Mouse (Mus musculus): ENCODE results near the gene Map2. TPM values are rescaled to one million over a fixed set of nuclear protein-coding genes. Genes with fewer than 3 reads are reported as not detected.

Map2 gene
- polyA plus RNA-seq, 1 experiment, result 2.4 TPM

GRCm38 (mm10) chr1:66386751-66387452 is 211.8 kb downstream of the Map2 start:
- H3K4me3 ChIP-seq, result no peak overlapping the region
- no peak for TF ChIP-seq REST (IDR thresholded peaks at IDR 0.05; ENCODE audit: insufficient read depth, insufficient read length)
- TF ChIP-seq POLR2AphosphoS2 (IDR thresholded peaks at IDR 0.05; ENCODE audit: insufficient read length, low read depth), result no peak
- no peak for TF ChIP-seq MYOG (IDR thresholded peaks at IDR 0.05; ENCODE audit: control insufficient read depth in 1 of 3, insufficient read depth in 1 of 3, insufficient read length in 2 of 3, low read depth in 2 of 3)
- no peak overlapping the region for H3K4me2 ChIP-seq (ENCODE audit: low read depth)
- no peaks in the 10 kb centered on the region for H3K27me3 ChIP-seq (ENCODE audit: control insufficient read depth, insufficient read depth, insufficient read length)
- H3K79me2 ChIP-seq (ENCODE audit: control insufficient read depth, insufficient read depth), result no peaks in the 10 kb centered on the region
- H3ac ChIP-seq (ENCODE audit: control insufficient read depth, insufficient read length), result no peak overlapping the region
- H3K36me3 ChIP-seq (ENCODE audit: control insufficient read depth, insufficient read depth), result no peaks in the 10 kb centered on the region

- H3K27me3 ChIP-seq (ENCODE audit: control insufficient read depth, insufficient read depth, insufficient read length), result no peaks in the 10 kb centered on the region
- H3K79me2 ChIP-seq (ENCODE audit: control insufficient read depth, insufficient read depth), result no peaks in the 10 kb centered on the region
- no peak overlapping the region for H3ac ChIP-seq (ENCODE audit: control insufficient read depth, insufficient read length)
- TF ChIP-seq TCF3 (IDR thresholded peaks at IDR 0.05; ENCODE audit: insufficient read length, low read depth) (no peak), TCF12 (IDR thresholded peaks at IDR 0.05; ENCODE audit: insufficient read depth, poor library complexity, severe bottlenecking) (no peak)
- H3K4me2 ChIP-seq (ENCODE audit: low read depth), result peak overlapping the region; percentile 18
- no peak overlapping the region for H3K4me3 ChIP-seq
- H3K36me3 ChIP-seq (ENCODE audit: control insufficient read depth, insufficient read depth), result no peaks in the 10 kb centered on the region
Measured at GRCm38 (mm10) chr1:66388561-66388960, 213.5 kb downstream of the Map2 start.

GRCm38 (mm10) chr1:66394944-66395637 is 220.0 kb downstream of the Map2 start:
- H3ac ChIP-seq (ENCODE audit: control insufficient read depth, insufficient read length), result no peak overlapping the region
- TF ChIP-seq REST (IDR thresholded peaks at IDR 0.05; ENCODE audit: insufficient read depth, insufficient read length) (no peak), CEBPB (IDR thresholded peaks at IDR 0.05; ENCODE audit: insufficient read depth, poor library complexity, severe bottlenecking) (no peak), MYOD1 (IDR thresholded peaks at IDR 0.05; ENCODE audit: control insufficient read depth in 1 of 3, insufficient read length in 2 of 3, low read depth in 2 of 3) (no peak), USF1 (IDR thresholded peaks at IDR 0.05; ENCODE audit: low read depth) (no peak), SRF (IDR thresholded peaks at IDR 0.05; ENCODE audit: control insufficient read depth, insufficient read length, low read depth) (no peak), E2F4 (IDR thresholded peaks at IDR 0.05; ENCODE audit: insufficient read depth) (no peak), POLR2AphosphoS2 (IDR thresholded peaks at IDR 0.05; ENCODE audit: insufficient read length, low read depth) (no peak), MYOG (IDR thresholded peaks at IDR 0.05; ENCODE audit: control insufficient read depth in 1 of 3, insufficient read depth in 1 of 3, insufficient read length in 2 of 3, low read depth in 2 of 3) (no peak), MAX (IDR thresholded peaks at IDR 0.05; ENCODE audit: low read depth) (no peak), TCF3 (IDR thresholded peaks at IDR 0.05; ENCODE audit: insufficient read length, low read depth) (no peak), TCF12 (IDR thresholded peaks at IDR 0.05; ENCODE audit: insufficient read depth, poor library complexity, severe bottlenecking) (no peak), POLR2A (IDR thresholded peaks at IDR 0.05; ENCODE audit: insufficient read length, low read depth) (no peak)
- no peak overlapping the region for H3K4me3 ChIP-seq
- H3K79me2 ChIP-seq (ENCODE audit: control insufficient read depth, insufficient read depth), result no peaks in the 10 kb centered on the region
- no peaks in the 10 kb centered on the region for H3K36me3 ChIP-seq (ENCODE audit: control insufficient read depth, insufficient read depth)
- no peaks in the 10 kb centered on the region for H3K27me3 ChIP-seq (ENCODE audit: control insufficient read depth, insufficient read depth, insufficient read length)
- no peak overlapping the region for H3K4me2 ChIP-seq (ENCODE audit: low read depth)

- H3K36me3 ChIP-seq (ENCODE audit: control insufficient read depth, insufficient read depth), result no peaks in the 10 kb centered on the region
- no peak overlapping the region for H3K4me2 ChIP-seq (ENCODE audit: low read depth)
- TF ChIP-seq E2F4 (IDR thresholded peaks at IDR 0.05; ENCODE audit: insufficient read depth), result no peak
- no peak for TF ChIP-seq POLR2A (IDR thresholded peaks at IDR 0.05; ENCODE audit: insufficient read length, low read depth)
- no peak for TF ChIP-seq MYOG (IDR thresholded peaks at IDR 0.05; ENCODE audit: control insufficient read depth in 1 of 3, insufficient read depth in 1 of 3, insufficient read length in 2 of 3, low read depth in 2 of 3)
- TF ChIP-seq MYOD1 (IDR thresholded peaks at IDR 0.05; ENCODE audit: control insufficient read depth in 1 of 3, insufficient read length in 2 of 3, low read depth in 2 of 3), result no peak
- no peak for TF ChIP-seq POLR2AphosphoS2 (IDR thresholded peaks at IDR 0.05; ENCODE audit: insufficient read length, low read depth)
- TF ChIP-seq TCF12 (IDR thresholded peaks at IDR 0.05; ENCODE audit: insufficient read depth, poor library complexity, severe bottlenecking), result no peak
- TF ChIP-seq TCF3 (IDR thresholded peaks at IDR 0.05; ENCODE audit: insufficient read length, low read depth), result no peak
- no peak for TF ChIP-seq SRF (IDR thresholded peaks at IDR 0.05; ENCODE audit: control insufficient read depth, insufficient read length, low read depth)
- no peak for TF ChIP-seq CEBPB (IDR thresholded peaks at IDR 0.05; ENCODE audit: insufficient read depth, poor library complexity, severe bottlenecking)
- H3K4me3 ChIP-seq, result no peak overlapping the region
- H3K79me2 ChIP-seq (ENCODE audit: control insufficient read depth, insufficient read depth), result no peaks in the 10 kb centered on the region
- no peaks in the 10 kb centered on the region for H3K27me3 ChIP-seq (ENCODE audit: control insufficient read depth, insufficient read depth, insufficient read length)
- no peak overlapping the region for H3ac ChIP-seq (ENCODE audit: control insufficient read depth, insufficient read length)
Measured at GRCm38 (mm10) chr1:66395826-66396225, 220.8 kb downstream of the Map2 start.

- Histone ChIP-seq H3K27me3 (ENCODE audit: control insufficient read depth, insufficient read depth, insufficient read length) (no peaks in the 10 kb centered on the region), H3K4me2 (ENCODE audit: low read depth) (no peak overlapping the region), H3K36me3 (ENCODE audit: control insufficient read depth, insufficient read depth) (no peaks in the 10 kb centered on the region), H3ac (ENCODE audit: control insufficient read depth, insufficient read length) (no peak overlapping the region), H3K4me3 (no peak overlapping the region), H3K79me2 (ENCODE audit: control insufficient read depth, insufficient read depth) (no peaks in the 10 kb centered on the region)
- TF ChIP-seq SRF (IDR thresholded peaks at IDR 0.05; ENCODE audit: control insufficient read depth, insufficient read length, low read depth) (no peak), TCF3 (IDR thresholded peaks at IDR 0.05; ENCODE audit: insufficient read length, low read depth) (no peak), CEBPB (IDR thresholded peaks at IDR 0.05; ENCODE audit: insufficient read depth, poor library complexity, severe bottlenecking) (no peak), REST (IDR thresholded peaks at IDR 0.05; ENCODE audit: insufficient read depth, insufficient read length) (no peak), TCF12 (IDR thresholded peaks at IDR 0.05; ENCODE audit: insufficient read depth, poor library complexity, severe bottlenecking) (no peak), USF1 (IDR thresholded peaks at IDR 0.05; ENCODE audit: low read depth) (no peak), MYOD1 (IDR thresholded peaks at IDR 0.05; ENCODE audit: control insufficient read depth in 1 of 3, insufficient read length in 2 of 3, low read depth in 2 of 3) (no peak), POLR2AphosphoS2 (IDR thresholded peaks at IDR 0.05; ENCODE audit: insufficient read length, low read depth) (no peak)
Measured at GRCm38 (mm10) chr1:66401902-66402301, 226.8 kb downstream of the Map2 start.
